Mouse (Mus musculus): ENCODE results near the gene Efcab10. TPM values are rescaled to one million over a fixed set of nuclear protein-coding genes. Genes with fewer than 3 reads are reported as not detected.

Efcab10 gene
- not detected in 2 replicates for total RNA-seq (2015)
- total RNA-seq (2017): not detected in 2 replicates

DNA sequence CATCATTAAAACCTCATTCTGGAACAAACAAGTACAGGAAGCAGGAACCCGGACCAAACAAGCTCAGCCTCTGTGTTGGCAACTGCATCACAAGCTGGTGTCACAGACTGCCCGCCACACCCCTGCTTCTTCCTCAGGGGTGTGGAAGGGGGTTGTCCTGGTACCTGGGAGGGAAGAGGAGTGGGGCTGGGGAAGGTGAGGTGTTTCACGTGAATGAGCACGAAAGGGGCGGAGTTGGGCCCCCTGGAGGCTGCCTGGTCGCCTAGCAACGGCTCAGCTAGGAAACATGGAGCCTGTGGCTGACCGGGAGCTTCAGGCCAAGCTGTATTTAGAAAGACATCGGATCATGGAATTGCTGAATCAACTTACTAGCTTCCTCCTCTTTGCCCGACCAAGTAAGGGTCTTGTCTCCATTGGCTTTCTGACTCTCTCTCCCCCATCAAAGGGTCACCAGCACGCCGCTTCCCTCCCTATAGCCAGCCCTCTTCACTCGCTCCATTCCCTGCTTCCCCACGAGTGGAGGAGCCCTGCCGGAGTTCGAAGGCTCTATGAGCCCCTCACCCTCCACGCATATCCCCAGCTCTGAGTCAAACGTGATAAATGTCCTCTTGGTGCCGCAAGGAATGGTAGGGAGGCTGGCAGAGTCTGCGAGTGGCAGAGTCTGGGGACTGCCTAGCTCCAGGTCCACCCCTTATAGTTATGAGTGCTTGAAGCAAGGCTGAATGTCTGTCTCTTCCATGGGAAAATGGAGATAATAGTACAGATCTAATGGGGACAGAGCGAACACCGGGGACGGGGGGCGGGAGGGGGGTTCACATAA is at the start of gene Efcab10:
Gene Efcab10 (plus strand): TSS at position 51 of the 820 bp plus-strand sequence.
- no peak for ATAC-seq (ENCODE audit: poor library complexity, severe bottlenecking)

DNA sequence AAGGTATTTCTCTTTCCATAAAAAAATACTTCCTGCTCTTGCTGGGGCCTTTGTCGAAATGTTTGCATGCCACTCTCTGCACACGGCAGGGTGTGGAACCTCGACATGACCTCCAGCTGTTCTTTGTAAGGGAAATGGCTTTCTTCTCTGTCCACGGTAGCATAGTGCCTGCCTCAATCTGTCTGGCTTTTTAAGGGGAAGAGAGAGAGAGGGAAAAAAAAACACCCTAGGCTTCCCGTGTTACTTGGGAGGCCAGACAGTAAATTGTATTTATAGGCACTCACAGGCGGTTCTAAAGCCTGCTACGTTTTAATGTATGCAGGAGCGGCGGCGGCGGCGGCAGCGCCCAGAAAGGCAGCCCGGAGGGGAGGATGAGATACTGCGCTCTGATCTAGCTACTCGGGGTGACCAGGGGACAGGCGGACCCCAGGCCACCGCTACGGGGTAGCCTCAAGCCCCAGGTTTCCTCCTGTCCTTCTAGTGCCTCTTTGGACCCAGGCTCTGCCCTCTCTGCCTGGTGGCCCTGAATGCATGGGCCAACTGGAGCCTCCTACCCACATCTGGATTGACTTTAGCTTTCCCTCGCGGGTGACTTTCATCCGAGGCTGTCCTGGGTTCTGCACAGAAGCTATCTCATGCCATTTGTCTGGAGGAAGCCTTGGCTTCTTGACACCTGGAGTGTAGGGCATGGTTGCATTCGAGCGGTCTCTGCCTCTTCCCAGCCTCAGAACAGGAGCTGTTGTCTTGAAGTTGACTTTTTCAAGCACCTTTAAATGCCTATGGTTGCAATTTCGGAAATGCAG is 49.5 kb upstream of the Efcab10 start:
- no peak for ATAC-seq (ENCODE audit: poor library complexity, severe bottlenecking)

DNA sequence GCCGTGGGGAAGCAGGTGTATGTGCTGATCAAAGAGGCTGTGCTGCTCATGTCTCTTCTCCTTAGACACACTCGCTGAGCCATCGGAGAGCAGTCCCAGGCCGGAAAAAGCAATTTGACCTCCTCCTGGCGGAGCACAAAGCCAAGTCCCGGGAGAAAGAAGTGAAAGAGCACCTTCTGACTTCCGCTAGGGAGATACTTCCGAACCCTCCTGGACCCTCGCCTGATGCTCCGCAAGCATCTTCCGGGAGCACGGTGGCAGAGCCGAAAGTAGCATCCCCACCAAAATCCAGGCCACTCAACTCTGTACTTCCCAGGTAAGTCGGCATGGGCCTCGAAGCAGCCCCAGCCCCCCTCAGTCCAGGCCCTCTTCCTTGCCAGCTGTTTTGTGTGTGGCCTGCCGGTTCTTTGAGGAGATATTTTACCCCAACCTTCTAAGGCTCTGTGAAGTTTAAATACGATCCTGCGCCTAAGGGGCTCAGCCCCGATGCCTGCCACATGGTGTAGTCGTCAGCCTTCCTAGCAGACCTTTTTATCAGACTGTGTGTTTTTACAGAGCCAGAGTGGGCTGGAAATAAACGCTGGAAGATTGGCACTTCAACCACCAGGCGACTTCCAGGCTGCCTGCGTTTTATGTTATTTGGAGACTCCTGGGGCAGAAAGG is 48.8 kb upstream of the Efcab10 start:
- no peak for ATAC-seq (ENCODE audit: poor library complexity, severe bottlenecking)

GRCm38 (mm10) chr12:33352671-33353070 is 42.0 kb upstream of the Efcab10 start:
- ATAC-seq (ENCODE audit: poor library complexity, severe bottlenecking): no peak

GRCm38 (mm10) chr12:33358345-33358744 is 36.3 kb upstream of the Efcab10 start:
- ATAC-seq (ENCODE audit: poor library complexity, severe bottlenecking): no peak

DNA sequence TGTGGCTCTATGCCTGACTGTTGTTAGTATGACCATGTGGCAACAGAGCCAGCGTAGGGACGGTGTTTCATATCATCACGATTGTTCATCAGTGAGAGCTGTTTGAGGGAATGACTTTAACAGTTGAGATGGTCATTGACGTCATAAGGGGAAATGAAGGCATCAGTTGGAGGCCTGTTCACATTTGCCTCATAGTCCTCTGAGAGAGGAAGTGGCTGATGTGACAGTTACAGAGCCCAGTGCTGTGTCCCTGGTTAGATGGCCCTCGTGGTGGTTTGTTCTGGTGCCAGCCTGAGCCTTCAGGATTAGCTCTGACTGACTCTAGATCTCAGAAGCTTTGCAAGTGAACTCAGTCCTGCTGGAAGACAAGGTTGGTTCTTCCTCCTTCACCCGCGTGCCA is 35.4 kb upstream of the Efcab10 start:
- ATAC-seq (ENCODE audit: poor library complexity, severe bottlenecking): peak; percentile 70

- no peak for ATAC-seq (ENCODE audit: poor library complexity, severe bottlenecking)
These were observed 34.7 kb upstream of the Efcab10 start for GRCm38 (mm10) chr12:33359878-33360482.

DNA sequence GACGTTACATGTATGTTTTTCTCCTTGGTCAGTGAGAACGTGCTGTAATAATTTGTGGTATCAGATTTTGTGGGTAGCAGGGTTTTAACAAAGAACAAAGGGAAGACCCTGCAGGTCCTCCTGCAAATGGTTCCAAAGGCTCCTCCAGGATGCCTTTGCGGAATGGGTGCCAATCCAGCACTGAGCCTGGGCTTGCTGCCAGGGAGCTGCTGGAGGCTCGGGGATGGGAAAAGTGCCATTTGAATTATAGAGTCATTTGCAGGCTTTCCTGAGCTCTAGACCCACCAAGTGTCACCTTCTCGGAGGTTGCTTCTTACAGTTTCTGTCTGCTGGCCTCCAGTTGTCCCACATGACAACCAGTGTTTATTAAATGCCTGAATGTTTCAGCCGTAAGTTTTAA is 33.9 kb upstream of the Efcab10 start:
- no peak for ATAC-seq (ENCODE audit: poor library complexity, severe bottlenecking)

GRCm38 (mm10) chr12:33364511-33364910 is 30.1 kb upstream of the Efcab10 start:
- ATAC-seq (ENCODE audit: poor library complexity, severe bottlenecking): no peak

DNA sequence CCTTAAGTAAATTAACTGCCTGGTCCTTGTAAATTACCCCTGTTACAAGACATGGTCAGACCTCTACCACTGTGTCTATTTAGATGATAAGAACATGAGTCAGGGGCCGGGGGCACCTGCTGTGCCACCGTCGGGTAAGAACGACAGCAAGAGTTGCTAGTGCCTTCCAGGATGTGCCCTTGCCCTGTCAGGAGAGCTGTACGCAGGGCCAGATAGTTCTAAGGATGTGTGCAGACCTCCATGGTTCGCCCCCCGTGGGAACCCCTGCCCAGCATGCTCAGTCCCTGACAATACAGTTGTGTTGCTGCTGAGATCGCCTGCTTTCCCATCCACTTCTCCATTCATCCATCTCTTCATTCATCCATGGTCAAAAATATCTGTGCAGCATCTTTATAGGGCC is 29.5 kb upstream of the Efcab10 start:
- no peak for ATAC-seq (ENCODE audit: poor library complexity, severe bottlenecking)

- ATAC-seq (ENCODE audit: poor library complexity, severe bottlenecking): no peak
These were observed 25.1 kb upstream of the Efcab10 start for GRCm38 (mm10) chr12:33369555-33369954.

DNA sequence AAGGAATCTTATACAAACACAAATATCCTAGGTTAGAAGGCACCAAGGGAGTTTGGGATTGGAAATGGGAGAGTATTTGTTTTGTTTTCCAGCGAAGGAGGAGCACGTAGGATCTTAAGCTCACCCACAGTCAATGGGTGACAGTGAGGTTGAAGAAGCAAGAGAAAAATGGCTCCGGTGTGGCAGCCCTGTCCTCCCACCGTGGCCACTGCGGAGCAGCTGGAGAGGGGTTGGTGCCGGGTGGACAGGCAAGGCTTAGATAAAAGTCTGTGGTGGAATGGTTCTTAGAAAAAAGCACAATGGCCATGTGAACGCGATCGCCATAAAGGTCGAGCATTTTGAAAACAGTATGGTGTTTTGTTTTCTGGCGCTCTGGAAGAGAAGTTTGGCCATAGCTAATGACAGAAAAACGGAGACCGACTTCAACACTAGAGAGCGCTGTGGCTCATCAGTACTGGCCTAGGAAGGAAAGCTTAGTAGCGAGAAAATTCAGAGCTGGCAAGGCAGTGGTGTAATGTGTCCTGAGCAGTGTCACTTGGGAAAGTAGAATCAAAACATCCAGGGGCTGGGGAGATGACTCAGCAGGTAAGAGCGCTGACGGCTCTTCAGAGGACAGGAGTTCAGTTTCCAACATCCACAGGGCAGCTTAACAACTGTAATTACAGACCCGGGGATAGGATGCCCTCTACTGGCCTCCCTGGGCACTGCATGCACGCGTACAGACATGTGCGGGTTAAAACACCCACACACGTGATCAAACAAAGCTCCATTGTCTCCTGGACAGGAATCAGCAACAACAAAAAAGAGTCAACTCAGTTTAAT is 14.8 kb upstream of the Efcab10 start:
- ATAC-seq (ENCODE audit: poor library complexity, severe bottlenecking): peak; percentile 94

- ATAC-seq (ENCODE audit: poor library complexity, severe bottlenecking): peak; percentile 95
These were observed 5.8 kb upstream of the Efcab10 start for GRCm38 (mm10) chr12:33388842-33389241.

GRCm38 (mm10) chr12:33390844-33391560 is 3.7 kb upstream of the Efcab10 start:
- ATAC-seq (ENCODE audit: poor library complexity, severe bottlenecking): no peak

DNA sequence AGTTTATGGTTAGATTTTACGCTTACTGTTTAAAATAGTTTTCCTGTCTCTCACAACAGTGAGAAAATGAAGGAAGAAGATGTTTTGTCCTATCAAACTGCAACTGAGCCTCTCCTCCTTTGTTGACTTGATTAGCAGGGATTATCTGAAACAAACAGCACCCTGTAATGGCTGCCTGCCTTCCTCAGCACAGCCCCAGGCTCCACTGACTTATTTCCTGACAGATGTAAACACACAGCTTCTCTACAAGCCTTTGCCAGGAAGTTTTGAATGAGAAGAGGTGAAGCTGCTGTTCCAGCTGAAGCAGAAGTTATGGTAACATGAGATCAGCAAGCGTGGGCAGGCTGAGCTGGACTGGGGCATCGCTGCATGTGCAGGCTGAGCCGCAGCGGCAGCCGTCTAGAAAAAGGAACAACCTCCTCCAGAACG is 8.6 kb downstream of the Efcab10 start:
- ATAC-seq (ENCODE audit: poor library complexity, severe bottlenecking): no peak

- no peak for ATAC-seq (ENCODE audit: poor library complexity, severe bottlenecking)
These were observed 10.3 kb downstream of the Efcab10 start for GRCm38 (mm10) chr12:33404996-33405395.

DNA sequence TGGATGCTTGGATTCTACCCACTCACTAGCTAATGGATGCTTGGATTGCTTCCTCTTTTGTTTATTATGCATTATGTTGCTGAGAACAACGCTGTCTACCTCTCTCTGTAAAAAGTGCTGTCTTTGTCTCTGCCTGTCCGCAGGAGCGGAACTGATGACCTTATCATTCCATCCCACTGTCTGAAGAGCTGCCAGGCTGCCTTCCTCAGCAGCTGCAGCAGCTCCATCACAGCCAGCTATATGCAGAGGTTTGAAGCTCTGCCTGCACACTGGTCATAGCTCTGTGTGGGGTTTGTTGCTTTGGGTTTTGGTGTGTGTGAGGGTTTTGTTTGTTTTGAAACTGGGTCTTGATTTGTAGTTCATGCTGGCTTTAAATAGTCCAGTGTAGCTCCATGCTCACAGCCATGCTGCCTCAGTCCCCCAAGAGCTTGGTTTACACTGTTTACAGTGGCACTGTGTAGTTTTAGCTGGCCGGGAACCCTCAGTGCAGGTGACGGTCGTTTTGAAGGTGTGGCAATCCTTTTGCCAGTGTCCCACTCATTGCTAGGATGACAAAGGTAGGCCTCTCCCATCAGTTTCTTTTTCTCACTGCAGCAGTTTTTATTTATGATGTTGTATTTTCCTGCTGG is 10.9 kb downstream of the Efcab10 start:
- no peak for ATAC-seq (ENCODE audit: poor library complexity, severe bottlenecking)

DNA sequence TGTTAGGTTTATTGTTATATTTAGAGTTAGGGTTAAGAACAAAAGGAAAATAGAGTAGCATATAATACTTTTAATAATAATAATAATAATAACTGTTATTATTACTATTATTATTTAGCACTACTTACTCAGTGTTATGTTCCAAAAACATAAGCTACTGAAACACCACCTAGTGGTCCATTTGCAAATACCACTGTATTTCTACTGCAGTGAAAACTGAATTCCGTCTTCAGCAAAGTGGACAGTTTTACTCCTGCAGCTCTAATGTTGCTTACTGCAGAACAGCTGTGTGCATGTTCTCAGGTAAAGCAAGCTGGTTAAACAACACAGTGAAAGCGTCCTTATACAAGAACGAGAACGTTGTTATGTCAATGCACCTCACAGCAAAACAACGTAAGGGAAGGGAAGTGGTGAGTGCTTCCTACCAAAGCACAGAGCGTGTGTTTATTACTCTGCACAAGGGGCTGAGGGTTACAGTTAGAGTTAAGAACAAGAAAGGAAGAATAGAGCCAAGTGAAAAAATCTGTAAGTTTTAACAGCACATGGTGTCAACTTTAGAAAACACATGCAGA is 17.0 kb downstream of the Efcab10 start:
- ATAC-seq (ENCODE audit: poor library complexity, severe bottlenecking): peak; percentile 24; the same call in 1 of the 2 replicates

GRCm38 (mm10) chr12:33424329-33424728 is 29.7 kb downstream of the Efcab10 start:
- peak; percentile 43; the same call in 1 of the 2 replicates for ATAC-seq (ENCODE audit: poor library complexity, severe bottlenecking)
